Mouse (Mus musculus) ES-E14 (cell line): ENCODE results near the gene Appbp2.

Experiments
- MAFK ChIP-seq: IDR thresholded peaks from 2 replicates; pipeline ENCODE4 v1.6.1; 2014; ENCODE audit warnings: mild to moderate bottlenecking, low read depth, low read length, inconsistent platforms; ENCODE audit not compliant: insufficient read depth
- ZC3H11A ChIP-seq: IDR thresholded peaks from 2 replicates; pipeline ENCODE4 v1.6.1; 2012; ENCODE audit warnings: low read depth, mild to moderate bottlenecking, inconsistent platforms, low read length, borderline replicate concordance

GRCm38 (mm10) chr11:85255471-85256027, 20.6 kb upstream of the Appbp2 start:
- TF ChIP-seq MAFK, result no peak
- TF ChIP-seq ZC3H11A, result no peak
